Mouse (Mus musculus) heart, adult 11 months (tissue): ENCODE results near the gene Apof.

ENCODE experiments used
- DNase-seq: peaks from one replicate; pipeline ENCODE4 v3.0.0; 2022

Gene Apof

DNA sequence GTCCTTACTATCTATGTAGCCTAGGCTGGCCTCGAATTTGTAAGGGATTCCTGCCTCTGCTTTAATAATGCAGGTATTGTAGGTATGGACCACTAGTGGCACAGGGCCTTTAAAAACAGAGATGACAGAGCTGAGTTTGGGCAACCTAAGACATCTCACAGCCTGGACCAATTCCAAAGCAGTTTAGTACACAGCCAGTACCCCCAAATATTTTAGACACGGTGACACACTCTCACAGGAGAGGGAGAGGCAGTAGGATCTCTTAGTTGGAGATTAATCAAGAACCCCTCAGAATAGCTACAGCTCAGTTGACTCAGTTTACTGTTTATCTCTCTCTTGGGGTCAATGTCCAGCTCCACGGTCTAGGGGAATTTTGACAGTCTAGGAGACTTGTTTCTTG, 33.9 kb downstream of the Apof start:
- no peak for DNase-seq

DNA sequence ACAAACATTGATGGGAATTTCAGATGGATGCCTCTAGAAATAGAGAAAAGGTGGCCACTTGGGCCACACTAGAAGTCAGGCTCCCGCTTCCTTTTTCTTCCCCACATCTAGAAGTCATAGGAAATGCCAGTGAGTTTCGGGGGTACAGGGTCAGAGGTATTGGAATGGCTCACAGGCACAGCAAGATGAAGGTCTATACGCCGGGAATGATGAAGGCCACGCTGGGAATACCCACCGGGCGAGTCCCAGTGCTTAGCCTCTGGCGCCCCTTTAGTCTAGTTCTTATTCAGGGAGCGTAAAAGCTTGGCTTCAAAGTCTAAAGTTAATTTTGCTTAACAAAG, 34.3 kb downstream of the Apof start:
- no peak for DNase-seq

DNA sequence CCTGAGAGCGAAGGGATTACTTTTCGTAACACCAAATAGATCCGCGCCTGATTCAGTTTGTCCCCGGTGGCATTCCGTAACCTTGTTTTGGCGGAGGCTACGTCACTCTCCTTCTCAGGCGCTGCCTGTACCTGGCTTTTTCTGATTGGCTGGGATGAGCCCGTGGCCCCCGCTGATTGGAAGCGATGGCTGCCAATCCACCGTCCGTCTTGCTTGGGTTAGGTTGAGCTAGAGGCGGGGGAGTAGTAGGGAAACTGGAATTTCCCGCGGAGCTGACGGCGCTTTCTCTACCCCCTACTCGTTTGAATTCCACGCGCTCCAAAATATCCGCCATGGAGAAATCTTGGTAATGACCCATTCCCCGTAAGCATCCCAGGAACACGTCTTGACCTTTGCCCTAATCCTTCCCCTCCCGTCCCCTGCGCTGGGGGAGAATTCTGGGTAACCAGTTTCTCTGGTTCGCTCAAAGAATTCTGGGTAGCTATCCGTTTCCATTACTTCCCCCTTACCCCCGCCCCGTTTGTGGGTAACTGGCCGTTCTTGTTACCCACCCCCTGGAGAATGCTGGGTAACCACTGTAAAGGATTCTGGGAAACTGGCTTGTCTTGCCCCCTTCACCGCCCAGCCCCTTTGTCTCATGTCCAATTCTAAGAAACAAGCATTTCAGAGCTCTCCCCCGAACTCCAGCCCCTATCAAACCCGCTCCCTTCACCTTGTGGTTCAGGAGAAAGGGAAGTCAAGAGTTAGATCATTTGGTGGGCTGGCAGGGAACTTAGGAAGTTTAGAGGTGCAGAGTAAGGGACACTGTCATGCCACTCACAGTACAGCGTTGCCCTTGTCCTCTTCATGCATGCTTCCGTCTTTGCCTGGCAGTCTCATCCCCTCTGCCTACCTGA, 34.9 kb downstream of the Apof start, which contains the start of gene Pan2:
Gene Pan2 (plus strand): TSS at position 210 of the 896 bp plus-strand sequence.
- peak; percentile 100 for DNase-seq

DNA sequence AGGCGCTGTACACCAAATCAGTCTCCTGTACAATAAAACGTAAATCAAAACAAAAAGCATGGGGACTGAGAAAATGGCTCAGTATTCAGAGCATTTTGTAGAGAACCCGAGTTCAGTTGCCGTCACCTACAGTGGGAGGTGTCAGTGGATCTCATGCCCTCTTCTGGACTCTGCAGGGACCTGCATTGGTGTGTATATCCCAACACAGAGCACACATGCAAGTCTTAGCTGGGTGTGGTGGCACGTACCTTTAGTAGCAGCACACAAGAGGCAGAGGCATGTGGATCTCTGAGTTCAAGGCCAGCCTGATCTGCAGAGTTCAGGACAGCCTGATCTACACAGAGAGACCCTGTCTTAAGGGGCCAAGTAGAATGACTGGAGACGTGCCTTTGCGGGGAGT, 41.2 kb downstream of the Apof start:
- no peak for DNase-seq

DNA sequence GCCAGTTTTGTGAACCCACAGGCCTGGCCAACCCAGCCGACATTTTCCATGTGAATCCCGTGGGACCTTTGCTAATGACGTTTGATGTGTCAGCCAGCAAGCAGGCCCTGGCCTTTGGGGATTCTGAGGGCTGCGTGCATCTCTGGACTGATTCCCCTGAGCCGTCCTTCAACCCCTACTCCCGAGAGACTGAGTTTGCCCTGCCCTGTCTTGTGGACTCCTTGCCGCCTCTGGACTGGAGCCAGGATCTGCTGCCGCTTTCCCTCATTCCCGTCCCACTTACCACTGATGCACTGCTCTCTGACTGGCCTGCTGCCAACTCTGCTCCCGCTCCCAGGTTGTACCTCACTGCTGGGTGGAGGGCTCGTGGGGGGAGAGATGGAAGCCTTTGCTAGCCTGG, 41.7 kb downstream of the Apof start:
- DNase-seq: peak; percentile 89

DNA sequence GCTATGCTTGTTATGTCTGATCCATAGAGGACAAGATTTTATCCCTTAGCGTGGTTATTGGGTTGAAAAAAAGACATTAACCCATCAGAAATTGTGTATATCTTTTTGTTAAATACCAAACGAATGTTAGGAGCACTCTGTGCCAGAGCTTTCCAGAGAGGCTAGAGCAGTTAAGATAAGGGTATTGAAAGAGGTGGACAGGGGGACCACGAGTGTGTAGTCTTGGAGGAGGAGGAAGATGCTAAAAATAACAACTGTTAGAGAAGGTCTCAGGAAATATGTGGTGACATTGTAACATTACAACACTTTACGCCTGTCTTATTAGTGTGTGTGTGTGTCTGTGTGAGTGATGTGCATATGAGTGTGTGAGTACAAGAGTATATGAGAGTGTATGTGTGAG, 42.4 kb downstream of the Apof start:
- no peak for DNase-seq

DNA sequence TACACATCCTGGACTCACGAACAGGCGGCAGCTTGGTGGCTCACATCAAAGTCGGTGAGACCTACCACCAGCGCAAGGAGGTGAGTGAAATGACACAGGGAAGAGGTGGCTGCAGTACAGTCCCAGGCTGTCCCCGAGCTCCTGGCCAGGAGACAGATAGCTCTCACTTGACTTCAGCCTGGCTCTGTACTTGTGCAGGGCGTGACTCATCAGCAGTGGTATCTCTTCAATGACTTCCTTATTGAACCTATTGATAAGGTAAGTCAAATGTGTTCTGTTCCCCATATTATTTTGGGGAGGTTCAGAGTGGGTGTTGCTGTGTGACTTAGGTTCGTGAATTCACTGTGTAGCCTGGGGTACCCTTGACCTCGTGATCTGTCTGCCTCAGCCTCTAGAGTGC, 47.1 kb downstream of the Apof start:
- DNase-seq: no peak
